Mouse (Mus musculus) 416B (cell line): ENCODE results near the gene Thap4.
"Not testable (repeated sequence)": the region's sequence is repeated elsewhere in the genome, so short reads cannot be mapped to it uniquely, and the experiment has no call there.

Experiments
- DNase-seq: peaks from one replicate; pipeline ENCODE4 v3.0.0; 2011; ENCODE audit warnings: low read depth

The Thap4 gene

DNA sequence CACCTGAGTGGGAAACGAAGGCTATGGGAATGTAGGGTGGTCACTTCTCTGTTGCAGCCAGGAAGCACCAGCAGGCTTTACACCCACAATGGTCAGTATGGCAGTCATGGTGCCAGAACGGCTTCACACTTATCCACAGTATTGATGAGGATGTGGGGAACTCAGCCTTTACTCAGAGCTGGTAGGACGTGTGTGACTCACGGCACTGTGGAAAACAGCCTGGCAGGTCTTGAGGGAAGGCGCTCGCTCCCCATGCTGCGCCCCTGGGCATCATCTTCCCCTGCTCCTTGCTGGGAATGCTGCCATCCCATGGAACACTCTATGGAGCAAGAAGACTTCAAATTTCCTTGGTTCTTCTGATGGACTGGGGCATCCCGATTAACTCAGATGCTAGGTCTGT is 63.6 kb downstream of the Thap4 start:
- no peak for DNase-seq

- no peak for DNase-seq
These were observed 64.7 kb downstream of the Thap4 start for GRCm38 (mm10) chr1:93689901-93690496.

DNA sequence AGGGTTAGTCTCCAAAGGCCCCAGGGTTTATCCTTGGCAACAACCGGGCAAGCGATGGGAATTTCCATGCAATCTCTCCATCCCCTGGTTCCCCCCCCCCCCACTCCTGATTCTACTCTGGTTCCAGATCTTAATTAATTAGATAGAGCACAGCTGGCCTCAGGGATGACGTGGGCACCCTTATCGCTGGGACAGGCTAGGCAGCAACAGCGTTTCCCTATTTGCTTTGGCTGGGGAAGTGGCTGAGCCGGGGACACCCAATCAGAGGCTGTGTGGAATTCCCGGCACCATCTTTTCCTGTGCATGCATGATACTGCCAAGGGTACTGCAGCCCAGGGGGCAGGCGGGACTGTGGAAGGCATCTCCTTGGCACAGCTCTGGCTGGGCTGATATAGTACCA is 66.5 kb downstream of the Thap4 start:
- no peak for DNase-seq

GRCm38 (mm10) chr1:93686961-93687320 is 67.7 kb downstream of the Thap4 start:
- no peak for DNase-seq

DNA sequence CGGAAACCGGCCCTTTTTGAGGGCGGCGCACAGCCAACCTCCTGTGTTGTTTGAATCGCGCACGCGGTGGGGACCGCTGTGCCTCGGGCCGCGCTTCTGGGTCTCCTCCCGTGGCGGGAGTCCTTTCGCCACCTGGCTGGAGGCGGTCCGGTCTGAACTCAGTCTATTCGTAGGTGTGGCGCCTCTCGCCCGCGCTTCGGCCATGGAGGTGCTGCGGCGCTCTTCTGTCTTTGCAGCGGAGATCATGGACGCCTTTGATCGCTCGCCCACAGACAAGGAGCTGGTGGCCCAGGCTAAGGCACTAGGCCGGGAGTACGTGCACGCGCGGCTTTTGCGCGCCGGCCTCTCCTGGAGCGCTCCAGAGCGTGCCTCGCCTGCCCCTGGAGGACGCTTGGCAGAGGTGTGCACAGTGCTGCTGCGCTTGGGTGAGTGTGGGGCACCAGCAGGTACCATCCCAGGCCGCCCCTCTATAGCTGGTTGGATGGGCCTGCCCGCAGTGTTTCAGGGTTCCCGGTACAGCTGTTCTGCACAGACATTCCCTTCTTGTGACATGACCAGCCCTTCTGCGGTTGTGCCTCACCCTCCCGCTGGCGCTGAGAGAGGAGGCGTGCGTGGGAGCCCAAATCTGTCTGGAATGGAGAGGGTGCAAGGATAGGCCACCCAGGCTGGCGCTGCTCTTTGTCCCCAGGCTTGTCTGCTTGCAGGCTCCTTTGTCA is 68.3 kb downstream of the Thap4 start:
- DNase-seq, result no peak

DNA sequence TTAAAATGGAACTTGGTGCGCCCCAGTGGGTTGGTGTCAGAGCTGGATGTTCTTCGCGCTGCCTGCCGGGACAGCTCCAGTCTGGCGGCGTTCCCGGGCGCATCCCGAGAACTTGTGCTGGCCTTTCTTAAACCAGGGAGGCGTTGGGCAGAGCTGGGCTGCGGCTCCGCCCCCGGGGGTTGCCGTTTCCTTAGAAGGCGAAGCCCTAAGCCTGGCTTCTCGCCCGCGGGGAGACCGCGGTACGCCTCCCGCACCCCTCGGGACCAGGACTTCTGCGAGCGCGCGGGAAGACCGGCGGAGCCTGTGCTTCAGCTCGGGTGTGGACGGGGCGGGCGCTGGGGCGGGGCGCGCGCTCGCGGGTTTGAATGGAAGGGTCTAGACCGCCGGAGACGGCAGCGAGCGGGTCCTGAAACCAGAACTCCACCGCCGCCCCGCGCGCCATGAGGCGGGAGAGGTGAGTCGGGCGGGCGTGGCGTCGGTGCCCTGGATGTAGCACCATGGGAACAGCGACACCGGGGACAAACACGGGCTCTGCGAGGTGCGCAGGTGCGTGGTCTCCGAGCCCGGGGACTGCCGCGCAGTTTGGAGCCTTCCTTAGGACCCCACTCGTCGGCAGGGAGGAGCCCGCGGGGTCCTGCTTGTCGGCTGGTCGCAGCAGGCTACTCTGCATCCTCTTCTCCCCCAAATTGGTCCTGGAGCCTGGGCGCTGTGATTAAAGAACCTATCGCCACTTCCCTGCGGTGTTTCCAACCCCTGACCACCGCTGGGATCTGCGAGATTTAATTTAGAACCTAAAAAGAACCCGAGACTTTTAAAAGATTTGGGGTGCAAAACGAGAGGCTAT is 69.0 kb downstream of the Thap4 start, which contains the start of gene Bok:
Bok (plus strand) TSS at position 260 of the 844 bp plus-strand sequence.
- no peak for DNase-seq

- DNase-seq, result peak; percentile 93
These were observed 74.6 kb downstream of the Thap4 start for GRCm38 (mm10) chr1:93679889-93680568.

DNA sequence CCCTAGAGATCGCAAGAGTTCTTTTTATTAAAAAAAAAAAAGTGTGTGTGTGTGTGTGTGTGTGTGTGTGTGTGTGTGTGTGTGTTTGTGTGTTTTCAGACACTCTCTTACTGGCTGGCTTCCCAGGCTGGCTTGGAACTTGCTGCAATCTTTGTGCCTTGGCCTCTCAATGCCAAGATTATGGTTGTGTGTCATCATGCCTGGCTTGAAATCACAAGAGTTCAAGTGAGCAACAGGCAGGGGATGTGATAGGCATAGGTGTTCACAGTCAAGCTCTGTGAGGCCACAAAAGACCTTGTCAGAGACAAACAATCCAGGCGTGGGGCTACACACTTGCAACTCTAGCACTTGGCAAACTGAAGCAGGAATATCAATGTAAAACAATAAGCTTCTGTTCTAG is 76.3 kb downstream of the Thap4 start:
- DNase-seq, result peak; percentile 30

GRCm38 (mm10) chr1:93672682-93673081 is 82.0 kb downstream of the Thap4 start:
- no peak for DNase-seq

GRCm38 (mm10) chr1:93669941-93670340 is 84.7 kb downstream of the Thap4 start:
- no peak for DNase-seq

- peak; percentile 95 for DNase-seq
These were observed 85.7 kb downstream of the Thap4 start for GRCm38 (mm10) chr1:93668791-93669548.

DNA sequence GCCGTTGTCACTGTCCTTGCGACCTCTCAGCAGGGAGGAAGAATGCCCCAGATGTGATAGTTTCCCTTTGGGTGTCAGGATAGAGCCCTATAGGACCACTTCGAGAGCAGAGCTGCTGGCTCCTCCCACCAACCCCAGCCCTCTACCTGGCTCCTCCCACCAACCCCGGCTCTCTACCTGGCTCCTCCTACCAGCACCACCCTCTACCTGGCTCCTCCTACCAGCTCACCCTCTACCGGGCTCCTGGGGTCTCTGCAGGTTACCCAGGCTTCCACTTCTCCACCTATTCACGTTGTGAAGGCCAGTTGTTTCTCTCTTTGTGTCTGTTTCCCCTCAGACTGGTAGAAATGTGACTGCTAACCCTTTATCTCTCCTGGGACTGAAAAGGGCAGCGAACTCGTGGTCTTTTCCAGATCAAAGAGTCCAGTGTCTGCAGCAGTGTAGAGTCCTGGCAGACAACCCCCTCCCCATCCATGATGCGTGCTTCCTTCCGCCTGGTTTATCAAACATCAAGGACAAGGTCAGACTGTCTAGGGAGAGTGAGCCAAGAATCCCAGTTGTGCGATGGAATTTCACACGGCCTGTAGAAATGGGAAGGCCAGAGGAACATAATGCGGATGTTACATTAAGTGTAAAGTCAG is 86.8 kb downstream of the Thap4 start:
- DNase-seq, result peak; percentile 71

- DNase-seq, result not testable (repeated sequence)
These were observed 96.1 kb downstream of the Thap4 start, which contains the start of gene Stk25 for GRCm38 (mm10) chr1:93658559-93658958. Gene Stk25 (minus strand): TSS chr1:93658659.

- no peak for DNase-seq
These were observed 97.7 kb downstream of the Thap4 start for GRCm38 (mm10) chr1:93657025-93657360.

DNA sequence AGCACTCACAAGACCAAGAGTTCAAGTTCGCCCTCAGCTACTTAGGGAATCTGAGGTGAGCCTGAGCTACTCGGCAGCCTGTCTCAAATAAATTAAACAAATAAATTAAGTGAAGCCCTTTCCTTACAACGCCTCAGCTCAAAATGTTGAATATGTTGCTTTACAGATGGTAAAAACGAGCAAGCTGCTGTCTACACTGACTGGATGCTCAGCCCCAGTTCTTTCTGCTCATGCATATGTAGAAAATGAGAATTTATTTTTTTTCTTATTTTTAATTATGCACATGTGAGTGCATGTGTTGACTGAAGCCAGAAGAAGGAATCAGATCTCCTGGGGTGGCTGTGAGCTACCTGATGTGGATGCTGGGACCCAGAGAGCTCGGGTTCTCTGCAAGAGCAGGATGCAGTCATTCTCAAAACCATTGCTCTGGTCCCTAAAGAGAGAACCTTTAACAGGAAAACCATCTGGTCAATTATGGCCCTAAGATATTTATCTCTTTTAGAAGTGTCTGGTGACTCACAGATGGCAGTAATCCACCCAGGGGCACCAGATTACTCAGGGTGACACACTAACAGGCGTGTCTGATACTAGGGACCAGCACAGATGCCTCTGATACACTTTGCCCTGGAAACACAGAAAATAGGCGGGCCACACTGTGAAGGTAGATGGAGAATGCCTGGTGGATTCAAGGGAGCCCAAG is 98.2 kb downstream of the Thap4 start:
- peak; percentile 87 for DNase-seq

- no peak for DNase-seq
These were observed 99.9 kb downstream of the Thap4 start for GRCm38 (mm10) chr1:93654798-93655197.

DNA sequence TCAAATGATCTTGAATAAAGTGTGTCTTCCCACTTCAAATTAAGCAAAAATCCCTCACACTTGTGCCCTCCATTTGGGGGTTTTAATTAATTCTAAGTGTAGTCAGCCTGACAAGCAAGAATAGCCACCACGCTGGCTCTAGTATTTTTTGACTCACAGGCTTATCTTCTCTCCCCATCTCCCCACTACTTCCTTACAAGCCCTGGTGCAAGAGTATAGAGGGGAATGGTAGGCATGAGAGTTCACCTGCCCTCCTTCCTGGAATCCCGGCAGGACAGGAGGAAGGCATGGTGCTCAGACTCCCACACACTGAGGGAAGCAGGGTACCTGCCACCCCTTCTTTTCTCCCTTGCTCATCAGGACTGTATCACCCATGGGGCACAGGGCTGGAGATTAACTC is 100.4 kb downstream of the Thap4 start:
- peak; percentile 78 for DNase-seq
